Mouse (Mus musculus): ENCODE results near the gene C2.

DNA sequence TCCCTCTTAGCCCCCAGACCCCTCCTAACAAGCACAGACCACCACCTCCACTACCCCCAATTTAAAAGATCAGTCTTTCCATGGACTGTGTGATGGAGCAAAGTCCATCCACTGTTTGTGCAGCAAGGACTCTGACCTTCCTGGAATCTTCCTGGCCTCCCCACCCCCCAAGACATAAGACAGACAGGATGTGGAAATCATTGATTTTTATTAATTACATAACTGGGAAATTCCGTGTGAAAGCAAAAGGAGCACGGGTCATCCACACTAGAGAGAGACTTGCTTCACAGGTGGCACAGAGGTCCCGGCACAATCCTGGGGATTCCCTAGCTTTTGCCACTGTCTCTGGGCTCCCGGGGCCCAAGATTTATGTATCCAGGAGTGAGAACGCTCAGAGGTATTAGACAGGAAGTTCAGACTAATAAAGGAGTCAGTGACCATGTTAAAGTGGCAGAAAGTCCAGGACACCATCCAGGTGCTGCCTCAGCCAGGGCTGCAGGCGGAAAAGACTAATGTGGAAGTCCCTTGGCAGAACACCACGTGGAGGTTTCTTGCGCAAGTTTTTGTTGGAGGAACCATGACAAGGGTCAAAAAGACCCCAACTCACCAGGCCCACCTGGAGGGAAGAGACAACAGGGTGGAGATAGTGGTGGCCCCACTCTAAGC lies 35.5 kb downstream of the C2 start, which contains the start of gene Cfb:
- no peak for TF ChIP-seq EP300 (IDR thresholded peaks at IDR 0.05; ENCODE audit: low read depth)
- no peak for TF ChIP-seq CTCF (IDR thresholded peaks at IDR 0.05; ENCODE audit: low read depth)
